Mouse (Mus musculus) lung, postnatal 25 days (tissue): ENCODE results near the gene 1810055G02Rik.
A peak's percentile ranks its signal among the peaks of the same experiment; 100 is the strongest.

Experiments used
- DNase-seq: peaks from one replicate; pipeline ENCODE4 v3.0.0; 2022; ENCODE audit warnings: low spot score

Gene 1810055G02Rik

GRCm38 (mm10) chr19:3695006-3695405 is 13.1 kb upstream of the 1810055G02Rik start:
- peak; percentile 56 for DNase-seq

GRCm38 (mm10) chr19:3695471-3695870 is 12.6 kb upstream of the 1810055G02Rik start:
- DNase-seq, result no peak

- no peak for DNase-seq
Measured at GRCm38 (mm10) chr19:3695976-3696375, 12.1 kb upstream of the 1810055G02Rik start.

- no peak for DNase-seq
Measured at GRCm38 (mm10) chr19:3698035-3698434, 10.1 kb upstream of the 1810055G02Rik start.

- DNase-seq, result peak; percentile 87
Measured at GRCm38 (mm10) chr19:3699508-3700438, 8.3 kb upstream of the 1810055G02Rik start.

- DNase-seq, result no peak
Measured at GRCm38 (mm10) chr19:3702460-3702859, 5.6 kb upstream of the 1810055G02Rik start.

GRCm38 (mm10) chr19:3706258-3706657 is 1.8 kb upstream of the 1810055G02Rik start:
- no peak for DNase-seq

GRCm38 (mm10) chr19:3707553-3707952 is 540 bp upstream of the 1810055G02Rik start:
- DNase-seq, result no peak

GRCm38 (mm10) chr19:3709013-3709787 is 1.1 kb downstream of the 1810055G02Rik start:
- no peak for DNase-seq

GRCm38 (mm10) chr19:3710436-3710835 is 2.3 kb downstream of the 1810055G02Rik start:
- no peak for DNase-seq

- DNase-seq, result no peak
Measured at GRCm38 (mm10) chr19:3714381-3714780, 6.3 kb downstream of the 1810055G02Rik start.

GRCm38 (mm10) chr19:3718481-3719361 is 10.6 kb downstream of the 1810055G02Rik start:
- peak; percentile 72 for DNase-seq

GRCm38 (mm10) chr19:3719362-3719891 is 11.3 kb downstream of the 1810055G02Rik start:
- peak; percentile 72 for DNase-seq

- DNase-seq, result no peak
Measured at GRCm38 (mm10) chr19:3723170-3723569, 15.1 kb downstream of the 1810055G02Rik start.

- no peak for DNase-seq
Measured at GRCm38 (mm10) chr19:3723904-3724303, 15.8 kb downstream of the 1810055G02Rik start.

GRCm38 (mm10) chr19:3724779-3725178 is 16.7 kb downstream of the 1810055G02Rik start:
- peak; percentile 75 for DNase-seq

GRCm38 (mm10) chr19:3728901-3729300 is 20.8 kb downstream of the 1810055G02Rik start:
- DNase-seq, result no peak

GRCm38 (mm10) chr19:3730781-3731646 is 22.9 kb downstream of the 1810055G02Rik start:
- DNase-seq, result no peak

GRCm38 (mm10) chr19:3736001-3736400 is 27.9 kb downstream of the 1810055G02Rik start:
- no peak for DNase-seq

GRCm38 (mm10) chr19:3739650-3740049 is 31.6 kb downstream of the 1810055G02Rik start:
- no peak for DNase-seq

GRCm38 (mm10) chr19:3742716-3743115 is 34.6 kb downstream of the 1810055G02Rik start:
- DNase-seq, result no peak
